Mouse (Mus musculus): ENCODE measurements at regions not wholly inside any gene's neighbourhood (a gene's known extent, or its start where the extent isn't known, plus 50 kb on each side); places are given as distances from the start of the nearest gene placed in this dataset.

DNA sequence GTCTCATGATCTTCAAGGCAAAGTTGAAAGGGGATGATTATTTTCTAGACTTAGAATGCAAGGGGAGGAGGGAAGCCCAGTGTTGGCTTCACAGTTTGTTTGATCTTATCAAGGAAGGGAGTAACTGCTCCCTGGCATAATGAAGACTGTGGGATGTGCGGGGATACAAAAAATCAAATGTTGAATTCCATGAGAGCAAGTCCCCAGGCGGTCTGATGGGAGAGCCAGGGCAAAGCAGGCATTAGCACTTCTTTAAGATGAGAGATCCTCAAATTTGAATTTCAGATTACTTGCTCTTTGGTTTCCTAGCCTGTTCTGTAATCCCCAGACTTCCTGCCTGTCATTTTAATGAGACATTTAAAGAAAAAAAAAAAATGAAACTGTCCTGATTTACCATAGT, 525.6 kb upstream of the Man1a start:
- no peak for ATAC-seq (ENCODE audit: low TSS enrichment)

DNA sequence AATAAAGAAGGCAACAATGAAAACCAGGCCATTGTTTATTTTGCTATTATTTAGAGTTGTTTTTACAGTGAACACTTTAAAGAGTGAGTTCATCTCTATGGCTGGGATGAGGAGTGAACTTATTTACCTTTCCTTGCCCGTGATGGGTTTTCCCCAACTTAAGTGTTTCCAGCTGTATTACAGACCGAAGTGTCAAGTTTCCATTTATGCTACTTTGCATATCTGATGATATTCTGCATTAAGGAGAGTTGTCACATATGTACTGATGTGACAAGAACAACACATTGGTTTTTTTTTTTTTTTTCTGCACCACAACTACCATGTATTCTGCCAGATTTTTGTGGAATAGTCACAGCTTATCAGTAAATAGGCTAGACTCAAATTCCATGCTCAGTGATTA, 518.7 kb upstream of the Man1a start:
- ATAC-seq (ENCODE audit: low TSS enrichment) = no peak

DNA sequence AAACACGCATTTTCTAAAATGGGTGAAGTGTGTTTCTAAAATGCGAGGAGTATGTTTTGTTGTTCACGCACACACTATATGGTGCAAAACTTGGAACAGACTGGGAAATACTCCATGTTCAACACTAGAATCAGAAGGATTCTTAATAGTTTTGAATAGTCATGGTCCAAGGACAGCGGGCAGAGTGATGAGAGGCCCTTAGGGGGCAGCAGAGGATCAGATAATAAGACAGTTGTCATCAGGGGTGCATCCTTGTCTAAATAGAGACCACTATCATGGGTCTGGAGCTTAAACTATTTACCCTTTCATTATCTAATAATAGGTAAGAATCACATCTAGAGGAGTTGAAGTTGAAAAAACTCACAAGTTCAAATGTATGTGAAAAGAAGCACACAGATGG, 482.2 kb upstream of the Man1a start:
- ATAC-seq (ENCODE audit: low TSS enrichment) = peak; percentile 76; the same call in 1 of the 2 replicates

- ATAC-seq (ENCODE audit: low TSS enrichment) = peak; percentile 62
Observed at GRCm38 (mm10) chr10:54551734-54552397, 475.5 kb upstream of the Man1a start.

DNA sequence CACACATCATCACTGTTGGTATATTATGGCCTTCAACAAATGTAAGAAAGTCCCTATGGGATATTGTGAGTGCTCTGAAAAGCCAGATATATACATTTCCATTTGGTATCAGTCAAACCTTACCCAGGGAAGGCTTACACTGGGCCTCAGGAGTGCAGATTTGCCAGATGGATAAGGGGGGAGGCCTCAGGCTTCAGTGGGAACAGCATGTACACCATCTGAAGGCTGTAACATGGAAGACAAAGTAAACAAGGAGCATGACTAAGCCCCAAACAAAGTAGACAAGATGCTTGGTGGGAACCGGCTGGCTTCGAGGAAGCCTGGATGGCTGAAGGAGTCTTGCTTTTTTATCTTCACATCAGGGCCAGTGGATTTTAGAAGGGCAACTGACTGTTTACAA, 474.3 kb upstream of the Man1a start:
- ATAC-seq (ENCODE audit: low TSS enrichment) = no peak

GRCm38 (mm10) chr10:54548977-54549376, 472.6 kb upstream of the Man1a start:
- ATAC-seq (ENCODE audit: low TSS enrichment) = no peak; the same call in 1 of the 2 replicates

DNA sequence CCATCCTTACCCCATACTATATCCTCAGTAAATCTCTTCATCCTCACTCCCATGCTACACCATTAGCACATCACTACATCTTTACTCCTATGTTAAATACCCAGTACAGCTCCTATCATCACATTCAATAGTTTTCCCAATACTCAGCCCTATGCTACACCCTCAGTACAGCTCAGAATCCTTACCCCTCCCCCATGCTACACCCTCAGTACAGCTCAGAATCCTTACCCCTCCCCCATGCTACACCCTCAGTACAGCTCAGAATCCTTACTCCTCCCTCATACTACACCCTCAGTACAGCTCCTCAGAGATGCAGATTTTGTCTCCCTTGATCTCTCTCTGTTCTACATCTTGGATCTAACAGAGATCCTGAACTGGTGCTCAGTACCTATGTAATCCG, 472.1 kb upstream of the Man1a start:
- no peak for ATAC-seq (ENCODE audit: low TSS enrichment)

DNA sequence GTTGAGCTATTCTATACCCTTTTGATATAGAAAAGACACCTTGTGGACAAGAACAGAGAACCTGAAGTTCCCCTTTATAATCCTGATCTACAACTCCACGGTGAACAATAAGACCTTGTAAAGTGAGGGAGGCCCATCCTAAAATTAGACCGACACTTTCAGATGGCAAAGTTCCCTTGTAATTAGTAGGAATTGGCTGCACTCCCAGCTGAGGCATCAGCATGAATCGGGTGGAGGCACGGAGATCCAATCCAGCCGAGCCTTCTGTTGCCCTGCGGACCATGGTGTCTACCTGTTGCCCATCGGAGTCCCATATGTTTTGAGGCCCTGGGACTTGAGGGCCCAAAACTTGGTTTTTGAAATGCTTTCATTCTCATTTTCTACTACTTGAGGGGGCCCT, 456.2 kb upstream of the Man1a start:
- ATAC-seq (ENCODE audit: low TSS enrichment) = no peak

DNA sequence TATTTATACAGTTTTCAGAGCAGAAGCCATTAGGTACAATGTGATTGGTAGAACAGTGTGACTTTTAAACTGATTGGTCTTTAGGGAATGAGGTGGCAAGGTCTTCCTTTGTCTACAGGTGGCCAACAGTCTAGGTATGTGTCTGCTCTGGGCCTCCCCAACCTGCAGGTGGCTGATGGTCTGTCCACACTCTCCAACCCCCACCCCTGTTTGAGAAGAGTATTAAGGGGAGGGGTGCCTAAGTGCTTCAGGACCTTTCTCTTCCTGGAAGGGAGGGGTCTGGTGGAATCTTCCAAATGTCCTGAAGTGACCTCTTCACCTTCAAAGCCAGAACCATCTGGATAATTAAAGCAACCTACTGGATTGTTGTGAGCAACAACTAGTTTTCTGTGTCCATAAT, 434.4 kb upstream of the Man1a start:
- ATAC-seq (ENCODE audit: low TSS enrichment) = no peak

GRCm38 (mm10) chr10:54509766-54510165, 433.4 kb upstream of the Man1a start:
- ATAC-seq (ENCODE audit: low TSS enrichment) = no peak
